Mouse (Mus musculus): ENCODE results near the gene Akap9. TPM values are rescaled to one million over a fixed set of nuclear protein-coding genes. Genes with fewer than 3 reads are reported as not detected.
"Not testable (repeated sequence)": the region's sequence is repeated elsewhere in the genome, so short reads cannot be mapped to it uniquely, and the experiment has no call there.

The Akap9 gene
- polyA plus RNA-seq, 1 experiment from 2014 or later, result 51.3 TPM

- H3K4me3 ChIP-seq, result no peak overlapping the region
- H3K9me3 ChIP-seq (replicated peaks), result no peaks in the 10 kb centered on the region
- WGBS (ENCODE audit: insufficient replicate concordance), result 67% methylated on average over 5 of the region's 5 CpGs
- ATAC-seq, result no peak
- no peak overlapping the region for H3K4me2 ChIP-seq
- H3K36me3 ChIP-seq, result peaks cover 65% of the 10 kb centered on the region
- H3K27me3 ChIP-seq (replicated peaks), result no peaks in the 10 kb centered on the region
- H3K9ac ChIP-seq, result no peak overlapping the region
- no peaks in the 10 kb centered on the region for H3K4me1 ChIP-seq
- H3K27ac ChIP-seq, result no peak overlapping the region
These were observed 45.9 kb downstream of the Akap9 start for GRCm38 (mm10) chr5:3973764-3974163.

GRCm38 (mm10) chr5:3974896-3975295, 47.0 kb downstream of the Akap9 start:
- no peaks in the 10 kb centered on the region for H3K9me3 ChIP-seq (replicated peaks)
- no peak overlapping the region for H3K4me3 ChIP-seq
- WGBS (ENCODE audit: insufficient replicate concordance), result 79% methylated on average over 6 of the region's 6 CpGs
- H3K27me3 ChIP-seq (replicated peaks), result no peaks in the 10 kb centered on the region
- H3K4me1 ChIP-seq, result no peaks in the 10 kb centered on the region
- no peak overlapping the region for H3K27ac ChIP-seq
- no peak overlapping the region for H3K9ac ChIP-seq
- ATAC-seq, result no peak
- H3K36me3 ChIP-seq, result peaks cover 59% of the 10 kb centered on the region
- H3K4me2 ChIP-seq, result no peak overlapping the region

- ATAC-seq, result no peak
- no peaks in the 10 kb centered on the region for H3K4me1 ChIP-seq
- no peak overlapping the region for H3K27ac ChIP-seq
These were observed 48.3 kb downstream of the Akap9 start for GRCm38 (mm10) chr5:3976111-3976510.

GRCm38 (mm10) chr5:3977904-3978303, 50.0 kb downstream of the Akap9 start:
- H3K4me3 ChIP-seq, result no peak overlapping the region
- H3K4me1 ChIP-seq, result no peaks in the 10 kb centered on the region
- H3K27ac ChIP-seq, result no peak overlapping the region
- 70% methylated on average over 4 of the region's 4 CpGs for WGBS (ENCODE audit: insufficient replicate concordance)
- H3K4me2 ChIP-seq, result no peak overlapping the region
- ATAC-seq, result no peak
- H3K9ac ChIP-seq, result no peak overlapping the region
- H3K9me3 ChIP-seq (replicated peaks), result no peaks in the 10 kb centered on the region
- H3K27me3 ChIP-seq (replicated peaks), result no peaks in the 10 kb centered on the region
- H3K36me3 ChIP-seq, result peaks cover 53% of the 10 kb centered on the region

More at GRCm38 (mm10) chr5:3976111-3976510, 48.3 kb downstream of the Akap9 start:
- Histone ChIP-seq H3K4me3 (no peak overlapping the region), H3K36me3 (peaks cover 56% of the 10 kb centered on the region), H3K27me3 (replicated peaks) (no peaks in the 10 kb centered on the region), H3K9ac (no peak overlapping the region), H3K9me3 (replicated peaks) (no peaks in the 10 kb centered on the region), H3K4me2 (no peak overlapping the region)
- 83% methylated on average over 8 of the region's 8 CpGs for WGBS (ENCODE audit: insufficient replicate concordance)

GRCm38 (mm10) chr5:3989608-3990007, 61.8 kb downstream of the Akap9 start:
- Histone ChIP-seq H3K27me3 (replicated peaks) (no peaks in the 10 kb centered on the region), H3K27ac (no peak overlapping the region), H3K4me1 (no peaks in the 10 kb centered on the region), H3K9me3 (replicated peaks) (no peaks in the 10 kb centered on the region), H3K36me3 (peaks cover 24% of the 10 kb centered on the region), H3K9ac (no peak overlapping the region), H3K4me2 (no peak overlapping the region), H3K4me3 (no peak overlapping the region)
- ATAC-seq, result no peak
- 42% methylated on average over 1 of the region's 1 CpGs for WGBS (ENCODE audit: insufficient replicate concordance)

GRCm38 (mm10) chr5:3990499-3990898, 62.6 kb downstream of the Akap9 start:
- Histone ChIP-seq H3K4me2 (no peak overlapping the region), H3K27ac (no peak overlapping the region), H3K27me3 (replicated peaks) (no peaks in the 10 kb centered on the region), H3K36me3 (peaks cover 24% of the 10 kb centered on the region), H3K4me3 (no peak overlapping the region), H3K9ac (no peak overlapping the region), H3K9me3 (replicated peaks) (no peaks in the 10 kb centered on the region), H3K4me1 (no peaks in the 10 kb centered on the region)
- no peak for ATAC-seq
- 70% methylated on average over 1 of the region's 1 CpGs for WGBS (ENCODE audit: insufficient replicate concordance)

GRCm38 (mm10) chr5:4004531-4005469, 76.9 kb downstream of the Akap9 start:
- Histone ChIP-seq H3K9ac (no peak overlapping the region), H3K4me1 (no peaks in the 10 kb centered on the region), H3K4me2 (0 out of 2 replicates have a peak overlapping the region, but pooled peaks have one; percentile 15), H3K27ac (no peak overlapping the region), H3K27me3 (replicated peaks) (no peaks in the 10 kb centered on the region), H3K4me3 (no peak overlapping the region), H3K9me3 (replicated peaks) (no peaks in the 10 kb centered on the region), H3K36me3 (peaks cover 21% of the 10 kb centered on the region)
- peak; percentile 79 for ATAC-seq
- WGBS (ENCODE audit: insufficient replicate concordance), result 77% methylated on average over 16 of the region's 16 CpGs

- no peak for ATAC-seq
- 79% methylated on average over 3 of the region's 3 CpGs for WGBS (ENCODE audit: insufficient replicate concordance)
- Histone ChIP-seq H3K9ac (no peak overlapping the region), H3K4me1 (no peaks in the 10 kb centered on the region), H3K36me3 (peaks cover 32% of the 10 kb centered on the region), H3K9me3 (replicated peaks) (no peaks in the 10 kb centered on the region), H3K4me3 (no peak overlapping the region), H3K27me3 (replicated peaks) (no peaks in the 10 kb centered on the region), H3K4me2 (no peak overlapping the region), H3K27ac (no peak overlapping the region)
These were observed 78.8 kb downstream of the Akap9 start for GRCm38 (mm10) chr5:4006606-4007005.

- WGBS (ENCODE audit: insufficient replicate concordance), result 83% methylated on average over 10 of the region's 10 CpGs
These were observed 80.4 kb downstream of the Akap9 start for GRCm38 (mm10) chr5:4008266-4008665.

GRCm38 (mm10) chr5:4009540-4009939, 81.7 kb downstream of the Akap9 start:
- no peak overlapping the region for H3K9ac ChIP-seq
- H3K27ac ChIP-seq, result no peak overlapping the region
- peaks cover 46% of the 10 kb centered on the region for H3K36me3 ChIP-seq
- H3K4me3 ChIP-seq, result no peak overlapping the region
- no peak overlapping the region for H3K4me2 ChIP-seq
- no peaks in the 10 kb centered on the region for H3K9me3 ChIP-seq (replicated peaks)
- no peak for ATAC-seq
- 81% methylated on average over 6 of the region's 6 CpGs for WGBS (ENCODE audit: insufficient replicate concordance)
- no peaks in the 10 kb centered on the region for H3K4me1 ChIP-seq
- no peaks in the 10 kb centered on the region for H3K27me3 ChIP-seq (replicated peaks)

More at GRCm38 (mm10) chr5:4008266-4008665, 80.4 kb downstream of the Akap9 start:
- no peak for ATAC-seq
- Histone ChIP-seq H3K4me2 (no peak overlapping the region), H3K4me3 (no peak overlapping the region), H3K4me1 (no peaks in the 10 kb centered on the region), H3K27me3 (replicated peaks) (no peaks in the 10 kb centered on the region), H3K9me3 (replicated peaks) (no peaks in the 10 kb centered on the region), H3K36me3 (peaks cover 41% of the 10 kb centered on the region), H3K9ac (no peak overlapping the region), H3K27ac (no peak overlapping the region)

- H3K4me1 ChIP-seq; H3K4me2 ChIP-seq; H3K4me3 ChIP-seq; H3K9me3 ChIP-seq (replicated peaks); H3K9ac ChIP-seq; H3K27me3 ChIP-seq (replicated peaks); ATAC-seq; H3K27ac ChIP-seq: not testable (repeated sequence)
- peaks cover 50% of the 10 kb centered on the region for H3K36me3 ChIP-seq
- 85% methylated on average over 1 of the region's 1 CpGs for WGBS (ENCODE audit: insufficient replicate concordance)
These were observed 89.8 kb downstream of the Akap9 start for GRCm38 (mm10) chr5:4017646-4018045.

- H3K27me3 ChIP-seq (replicated peaks), result no peaks in the 10 kb centered on the region
- H3K9ac ChIP-seq, result no peak overlapping the region
- no peak for ATAC-seq
- H3K4me3 ChIP-seq, result no peak overlapping the region
- 83% methylated on average over 4 of the region's 4 CpGs for WGBS (ENCODE audit: insufficient replicate concordance)
- no peaks in the 10 kb centered on the region for H3K9me3 ChIP-seq (replicated peaks)
- H3K36me3 ChIP-seq, result peaks cover 38% of the 10 kb centered on the region
- no peak overlapping the region for H3K4me2 ChIP-seq
- no peak overlapping the region for H3K27ac ChIP-seq
- no peaks in the 10 kb centered on the region for H3K4me1 ChIP-seq
These were observed 91.5 kb downstream of the Akap9 start for GRCm38 (mm10) chr5:4019377-4019776.
